Mouse (Mus musculus) heart, embryonic 11.5 days (tissue): ENCODE measurements around the gene Tnfrsf12a. TPM values are rescaled to one million over a fixed set of nuclear protein-coding genes. Genes with fewer than 3 reads are reported as not detected.

Source experiments
- ATAC-seq: fragments of 200-750 bp; cut with Nextera tagmentation; replicated peaks from 2 replicates; pipeline ENCODE4 v1.8.0; 2017; ENCODE audit warnings: moderate library complexity; ENCODE audit not compliant: insufficient number of reproducible peaks, low FRiP score, low TSS enrichment
- H3K27ac ChIP-seq: fragments of 300-500 bp; sonication (generic); 2 replicates; pipeline ENCODE4 v1.5.1; 2014; ENCODE audit warnings: mild to moderate bottlenecking, low read depth, low read length
- H3K27me3 ChIP-seq: fragments of 300-500 bp; sonication (generic); 2 replicates; pipeline ENCODE4 v1.6.1; 2014; ENCODE audit warnings: mild to moderate bottlenecking, low read length, mixed read lengths; ENCODE audit not compliant: control insufficient read depth, insufficient read depth
- H3K36me3 ChIP-seq: fragments of 300-500 bp; sonication (generic); 2 replicates; pipeline ENCODE4 v1.6.1; 2014; ENCODE audit warnings: mild to moderate bottlenecking, low read length, moderate library complexity, mixed read lengths; ENCODE audit not compliant: control insufficient read depth, insufficient read depth
- H3K4me1 ChIP-seq: fragments of 300-500 bp; sonication (generic); 2 replicates; pipeline ENCODE4 v1.6.1; 2014; ENCODE audit warnings: low read length; ENCODE audit not compliant: control insufficient read depth, insufficient read depth
- H3K4me2 ChIP-seq: fragments of 300-500 bp; sonication (generic); 2 replicates; pipeline ENCODE4 v1.6.1; 2014; ENCODE audit warnings: mild to moderate bottlenecking, moderate library complexity
- H3K4me3 ChIP-seq: fragments of 300-500 bp; sonication (generic); 2 replicates; pipeline ENCODE4 v1.5.1; 2014; ENCODE audit warnings: low read depth, low read length
- H3K9ac ChIP-seq: fragments of 300-500 bp; sonication (generic); 2 replicates; pipeline ENCODE4 v1.6.1; 2014; ENCODE audit warnings: mild to moderate bottlenecking, low read depth, low read length, moderate library complexity
- H3K9me3 ChIP-seq: fragments of 300-500 bp; sonication (generic); replicated peaks from 2 replicates; pipeline ENCODE4 v1.6.1; 2016; ENCODE audit warnings: low read length; ENCODE audit not compliant: control insufficient read depth
- WGBS: fragments of 180-500 bp; shearing (Covaris S2); extraction: QIAGEN DNeasy Blood & Tissue Kit; methylation state at CpG from one replicate; pipeline ENCODE4 v1.1.7; 2014; ENCODE audit not compliant: insufficient replicate concordance; 5-methylcytosine and 5-hydroxymethylcytosine counted together
- polyA plus RNA-seq: library from polyadenylated mRNA; unstranded; fragments of >200 nt; fragmentation: Nextera tagmentation; extraction: Ambion mirVana; gene quantifications from 2 replicates; pipeline ENCODE4 v1.2.1, GENCODE M21; 2014

Gene Tnfrsf12a
- polyA plus RNA-seq, 1 experiment from 2014 or later = 77.6 TPM

DNA sequence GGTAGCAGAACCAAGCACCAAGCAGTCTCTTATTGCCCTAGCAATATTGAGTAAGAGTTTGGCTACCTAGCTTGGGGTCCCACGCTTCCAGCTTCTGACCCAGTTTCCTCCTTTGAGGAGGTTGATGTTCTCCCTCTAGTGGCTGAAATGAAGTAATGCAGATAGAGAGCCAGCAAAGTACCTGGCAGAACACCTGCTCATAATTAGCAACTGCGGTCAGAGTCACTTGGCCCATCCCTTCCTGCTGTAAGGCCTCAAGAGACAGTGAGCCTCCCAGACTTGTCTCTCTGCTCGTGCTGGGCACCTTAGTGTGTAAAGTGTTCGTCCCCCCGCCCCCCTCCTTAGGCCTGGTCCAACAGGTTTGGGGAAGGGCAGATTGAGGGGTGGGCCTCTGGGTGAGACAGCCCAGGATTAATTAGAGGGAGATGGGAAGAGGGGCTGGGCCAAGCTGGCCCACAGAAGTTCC lies 12.7 kb downstream of the Tnfrsf12a start:
- Histone ChIP-seq H3K9ac (no peak overlapping the region), H3K4me2 (no peak overlapping the region), H3K27me3 (peaks cover 37% of the 10 kb centered on the region), H3K4me1 (no peaks in the 10 kb centered on the region), H3K4me3 (no peak overlapping the region), H3K9me3 (no peaks in the 10 kb centered on the region), H3K36me3 (peaks cover 17% of the 10 kb centered on the region), H3K27ac (no peak overlapping the region)
- WGBS = 14% methylated on average over 5 of the region's 5 CpGs
- no peak for ATAC-seq

DNA sequence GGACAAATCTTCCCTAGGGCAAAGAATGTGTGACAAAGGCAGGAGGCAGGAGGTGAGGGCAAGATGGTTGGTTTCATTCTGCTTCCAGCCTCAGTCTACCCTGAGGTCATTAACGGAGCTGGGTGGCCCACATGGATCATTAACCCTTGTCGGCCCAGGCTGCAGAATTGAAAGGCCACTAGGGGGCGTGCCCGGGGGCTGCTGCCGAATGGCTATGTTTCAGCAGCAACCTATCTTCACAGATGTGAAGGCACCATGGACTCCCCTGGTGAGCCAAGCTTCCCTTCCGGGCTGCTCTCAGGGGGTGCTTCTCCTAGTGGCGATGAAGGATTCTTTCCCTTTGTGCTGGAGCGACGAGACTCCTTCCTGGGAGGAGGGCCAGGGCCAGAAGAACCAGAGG lies 15.7 kb downstream of the Tnfrsf12a start:
- Histone ChIP-seq H3K9me3 (no peaks in the 10 kb centered on the region), H3K36me3 (0 out of 2 replicates have a peak, but pooled peaks cover 3% of the 10 kb centered on the region), H3K4me2 (no peak overlapping the region), H3K4me1 (no peaks in the 10 kb centered on the region), H3K27me3 (peaks cover 44% of the 10 kb centered on the region), H3K27ac (no peak overlapping the region), H3K9ac (no peak overlapping the region), H3K4me3 (no peak overlapping the region)
- no peak for ATAC-seq
- WGBS = 2% methylated on average over 9 of the region's 9 CpGs

DNA sequence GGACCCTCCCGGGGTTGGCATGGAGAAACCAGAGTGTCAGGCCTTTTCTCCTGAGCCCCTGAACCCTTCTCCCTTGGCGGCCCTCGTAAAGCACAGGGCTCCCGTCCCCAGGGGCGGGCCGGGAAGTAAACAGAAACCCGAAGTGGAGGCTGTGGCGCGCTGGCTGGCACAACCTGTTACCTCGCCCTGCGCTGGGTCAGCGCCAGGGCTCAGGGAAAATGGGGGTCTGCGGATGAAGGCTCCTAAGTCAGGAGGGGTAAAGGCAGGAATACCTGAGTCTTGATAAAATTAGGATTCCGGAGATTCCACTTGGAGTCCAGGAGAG lies 16.4 kb downstream of the Tnfrsf12a start:
- Histone ChIP-seq H3K4me3 (no peak overlapping the region), H3K4me2 (peak overlapping the region; percentile 7; the same call in 1 of the 2 replicates), H3K4me1 (no peaks in the 10 kb centered on the region), H3K27ac (no peak overlapping the region), H3K27me3 (peaks cover 46% of the 10 kb centered on the region), H3K9me3 (no peaks in the 10 kb centered on the region), H3K36me3 (no peaks in the 10 kb centered on the region), H3K9ac (no peak overlapping the region)
- no peak for ATAC-seq
- WGBS = 2% methylated on average over 14 of the region's 14 CpGs

- no peak for ATAC-seq
- WGBS = 9% methylated on average over 27 of the region's 27 CpGs
- no peaks in the 10 kb centered on the region for H3K36me3 ChIP-seq
- peak within 1 kb of the TSS; percentile 11; the same call in 1 of the 2 replicates for H3K4me3 ChIP-seq
- H3K9me3 ChIP-seq = no peaks in the 10 kb centered on the region
- peaks cover 46% of the 10 kb centered on the region for H3K27me3 ChIP-seq
- H3K4me2 ChIP-seq = peak within 1 kb of the TSS; percentile 7; the same call in 1 of the 2 replicates
- no peaks in the 10 kb centered on the region for H3K4me1 ChIP-seq
- H3K27ac ChIP-seq = no peak within 1 kb of the TSS
- H3K9ac ChIP-seq = no peak within 1 kb of the TSS
Measured at GRCm38 (mm10) chr17:23660117-23660875, 17.0 kb downstream of the Tnfrsf12a start, which contains the start of gene Bicdl2. Gene Bicdl2 (plus strand): TSS chr17:23660506.

DNA sequence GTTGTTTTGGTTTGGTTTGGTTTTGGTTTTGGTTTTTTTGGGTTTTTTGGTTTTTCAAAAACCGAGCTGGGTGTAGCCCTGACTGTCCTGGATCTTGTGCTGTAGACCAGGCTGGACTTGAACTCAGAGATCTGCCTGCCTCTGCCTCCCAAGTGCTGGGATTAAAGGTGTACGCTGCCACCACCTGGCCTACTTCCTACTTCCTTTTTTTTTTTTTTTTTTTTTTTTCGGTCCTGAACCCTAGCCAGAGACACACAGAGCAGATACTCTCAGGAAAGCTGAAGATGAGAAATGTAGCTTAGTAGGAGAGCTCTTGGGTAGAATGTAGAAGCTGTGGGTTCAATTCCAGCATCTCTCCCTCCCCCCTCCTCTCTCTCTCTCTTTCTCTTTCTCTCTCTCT lies 18.8 kb downstream of the Tnfrsf12a start:
- WGBS = 77% methylated on average over 3 of the region's 3 CpGs
- no peak for ATAC-seq
- Histone ChIP-seq H3K4me1 (no peaks in the 10 kb centered on the region), H3K27me3 (peaks cover 46% of the 10 kb centered on the region), H3K9me3 (no peaks in the 10 kb centered on the region), H3K4me2 (no peak overlapping the region), H3K36me3 (no peaks in the 10 kb centered on the region), H3K27ac (no peak overlapping the region), H3K9ac (no peak overlapping the region), H3K4me3 (no peak overlapping the region)

DNA sequence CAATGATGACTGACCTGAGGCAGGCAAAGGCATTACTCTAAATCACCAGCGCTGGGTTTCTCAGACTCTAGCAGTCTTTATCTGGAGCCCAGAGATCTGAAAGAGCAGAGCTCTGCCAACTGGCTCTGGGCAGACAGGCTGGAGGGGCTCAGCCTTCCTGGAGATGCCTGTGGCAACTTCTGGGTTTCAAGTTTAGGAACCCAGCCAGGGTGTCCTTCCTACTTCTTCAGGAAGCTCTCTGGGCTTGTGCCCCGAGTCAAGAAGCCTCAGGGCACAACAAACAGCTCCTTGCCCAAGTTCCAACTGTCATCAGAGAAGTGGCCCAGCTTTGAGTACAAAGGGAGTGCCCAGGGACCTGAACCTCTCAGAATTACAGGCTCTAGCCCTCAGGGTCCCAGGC lies 22.9 kb downstream of the Tnfrsf12a start:
- WGBS = 62% methylated on average over 2 of the region's 2 CpGs
- ATAC-seq = no peak

GRCm38 (mm10) chr17:23654001-23654400 lies 23.3 kb downstream of the Tnfrsf12a start:
- H3K4me1 ChIP-seq = no peaks in the 10 kb centered on the region
- H3K9ac ChIP-seq = no peak overlapping the region
- H3K27me3 ChIP-seq = peaks cover 4% of the 10 kb centered on the region; the same call in 1 of the 2 replicates
- H3K27ac ChIP-seq = no peak overlapping the region
- H3K4me2 ChIP-seq = no peak overlapping the region
- WGBS = 52% methylated on average over 6 of the region's 6 CpGs
- ATAC-seq = no peak
- no peaks in the 10 kb centered on the region for H3K9me3 ChIP-seq
- H3K4me3 ChIP-seq = no peak overlapping the region
- no peaks in the 10 kb centered on the region for H3K36me3 ChIP-seq

More for the DNA sequence above, 22.9 kb downstream of the Tnfrsf12a start:
- Histone ChIP-seq H3K4me3 (no peak overlapping the region), H3K27ac (no peak overlapping the region), H3K36me3 (no peaks in the 10 kb centered on the region), H3K9ac (no peak overlapping the region), H3K4me2 (no peak overlapping the region), H3K9me3 (no peaks in the 10 kb centered on the region), H3K27me3 (peaks cover 8% of the 10 kb centered on the region), H3K4me1 (no peaks in the 10 kb centered on the region)

- no peak overlapping the region for H3K27ac ChIP-seq
- H3K4me1 ChIP-seq = no peaks in the 10 kb centered on the region
- H3K4me3 ChIP-seq = no peak overlapping the region
- H3K27me3 ChIP-seq = 0 out of 2 replicates have a peak, but pooled peaks cover 4% of the 10 kb centered on the region
- no peak overlapping the region for H3K9ac ChIP-seq
- WGBS = 69% methylated on average over 1 of the region's 2 CpGs
- H3K9me3 ChIP-seq = no peaks in the 10 kb centered on the region
- H3K4me2 ChIP-seq = no peak overlapping the region
- no peaks in the 10 kb centered on the region for H3K36me3 ChIP-seq
- ATAC-seq = no peak
Measured at GRCm38 (mm10) chr17:23653324-23653723, 23.9 kb downstream of the Tnfrsf12a start.

DNA sequence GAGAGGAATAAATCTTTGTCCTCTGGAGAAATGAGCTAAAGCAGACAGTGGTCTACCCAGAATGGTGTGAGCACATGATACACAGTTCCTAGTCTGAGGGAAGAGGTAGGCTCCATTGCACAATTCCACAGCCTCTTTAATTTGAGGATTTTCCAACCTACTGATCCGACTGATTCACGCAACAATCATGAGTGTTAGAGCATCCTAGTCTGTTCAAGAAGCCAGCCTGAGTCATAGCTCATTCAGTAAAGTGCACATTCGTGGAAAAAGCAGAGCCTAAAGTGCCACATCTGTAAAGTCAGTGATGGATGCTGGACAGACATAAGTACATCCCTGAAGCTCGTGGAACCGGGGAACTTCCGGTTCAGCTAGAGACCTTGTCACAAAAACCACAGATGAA lies 25.9 kb downstream of the Tnfrsf12a start:
- no peak for ATAC-seq
- Histone ChIP-seq H3K4me2 (no peak overlapping the region), H3K9me3 (no peaks in the 10 kb centered on the region), H3K27me3 (0 out of 2 replicates have a peak, but pooled peaks cover under 1% of the 10 kb centered on the region), H3K9ac (no peak overlapping the region), H3K4me3 (no peak overlapping the region), H3K4me1 (no peaks in the 10 kb centered on the region), H3K36me3 (no peaks in the 10 kb centered on the region), H3K27ac (no peak overlapping the region)
- WGBS = 81% methylated on average over 6 of the region's 6 CpGs
